Mouse (Mus musculus): ENCODE data around the gene Tent4b.

DNA sequence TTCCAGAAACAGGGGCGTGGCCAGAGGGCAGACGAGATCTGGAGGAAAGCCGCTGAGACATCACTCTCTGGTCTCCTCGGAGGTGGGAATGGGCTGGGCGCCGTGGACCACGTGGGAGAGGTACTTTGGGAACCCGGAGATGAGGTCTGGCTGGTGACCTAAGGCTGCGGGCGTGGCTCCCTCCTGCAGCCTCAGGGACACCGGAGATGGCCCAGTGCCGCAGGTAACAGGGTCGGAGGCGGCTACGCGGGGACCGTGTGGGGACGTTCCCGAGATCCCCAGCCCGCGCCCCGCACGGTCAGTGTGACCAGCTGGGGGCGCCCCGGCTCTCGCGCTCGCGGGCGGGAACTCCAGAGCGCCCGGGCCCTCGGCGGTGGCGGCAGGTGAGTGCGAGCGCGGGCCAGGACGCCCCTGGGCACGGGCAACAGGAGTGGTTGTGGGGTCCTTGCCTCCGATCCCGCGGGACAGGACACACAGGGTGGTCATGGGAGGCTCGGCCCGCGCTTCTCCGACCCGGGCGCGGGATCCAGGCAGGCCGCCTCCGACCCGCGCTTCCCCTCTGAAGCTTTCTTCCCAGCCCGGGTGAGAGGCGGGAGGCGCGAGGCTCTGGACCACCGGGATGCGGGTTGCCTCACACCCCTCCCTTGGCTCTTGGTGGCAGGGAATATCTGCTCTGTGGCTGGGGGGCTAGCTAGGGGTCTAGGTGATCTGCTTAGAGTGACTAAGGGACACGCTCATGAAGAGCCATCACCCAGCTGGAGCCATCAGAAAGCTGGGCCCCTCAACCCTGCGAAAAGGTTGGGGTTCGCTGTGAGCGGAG lies 73.4 kb downstream of the Tent4b start, which contains the start of gene Adcy7:
- TF ChIP-seq EP300 (IDR thresholded peaks at IDR 0.05) = no peak
- TF ChIP-seq CTCF (IDR thresholded peaks at IDR 0.05) = peak; percentile 72
